8 mouse cellular contexts compared by ENCODE assay signal in genomic region chr9:21927208-21927753, GRCm38 (mm10). TPM values are rescaled to one million over a fixed set of nuclear protein-coding genes. Genes with fewer than 3 reads are reported as not detected.
DNase-seq lines count a peak whose midpoint lies in the region; ATAC-seq and TF ChIP-seq lines count a peak whose summit lies in the region.

Ccdc159 (plus strand) TSS chr9:21927471.
Tmem205 (minus strand) TSS chr9:21927556.

- no peak within 1 kb of the TSS for H3K27ac ChIP-seq in embryonic facial prominence, embryonic 12.5 days
- H3K27ac ChIP-seq in intestine, postnatal 0 days (ENCODE audit: low read depth, low read length), result peak within 1 kb of the TSS; percentile 29; the same call in 1 of the 2 replicates
- H3K27ac ChIP-seq in midbrain, embryonic 10.5 days (replicated peaks), result peak within 1 kb of the TSS; percentile 81

- H3K4me1 ChIP-seq in embryonic facial prominence, embryonic 12.5 days, result peaks cover 13% of the 10 kb centered on the region
- peaks cover 5% of the 10 kb centered on the region; the same call in 1 of the 2 replicates for H3K4me1 ChIP-seq in intestine, postnatal 0 days (replicated peaks; ENCODE audit: control insufficient read depth, insufficient read depth, low read length)
- H3K4me1 ChIP-seq in midbrain, embryonic 10.5 days, result peaks cover 18% of the 10 kb centered on the region

- peak; percentile 96 for ATAC-seq in embryonic facial prominence, embryonic 12.5 days (ENCODE audit: insufficient number of reproducible peaks, insufficient read depth, low FRiP score, low TSS enrichment)
- peak; percentile 81 for ATAC-seq in granulocyte monocyte progenitor cell, adult 5-6 weeks (replicated peaks; ENCODE audit: poor library complexity, severe bottlenecking)
- ATAC-seq in intestine, postnatal 0 days, result peak; percentile 98

- H3K9ac ChIP-seq in embryonic facial prominence, embryonic 12.5 days, result peak within 1 kb of the TSS; percentile 55
- peak within 1 kb of the TSS; percentile 50 for H3K9ac ChIP-seq in intestine, postnatal 0 days (ENCODE audit: low read depth, low read length)

- no peaks in the 10 kb centered on the region for H3K27me3 ChIP-seq in embryonic facial prominence, embryonic 12.5 days
- H3K27me3 ChIP-seq in intestine, postnatal 0 days (replicated peaks; ENCODE audit: control insufficient read depth, insufficient read depth, low read length), result no peaks in the 10 kb centered on the region
- H3K27me3 ChIP-seq in midbrain, embryonic 10.5 days (ENCODE audit: low read depth, poor library complexity, severe bottlenecking), result no peaks in the 10 kb centered on the region

- WGBS in embryonic facial prominence, embryonic 12.5 days, result under 1% methylated on average over 28 of the region's 28 CpGs
- under 1% methylated on average over 28 of the region's 28 CpGs for WGBS in intestine, postnatal 0 days
- WGBS in midbrain, embryonic 10.5 days, result under 1% methylated on average over 28 of the region's 28 CpGs

- no peaks in the 10 kb centered on the region for H3K36me3 ChIP-seq in embryonic facial prominence, embryonic 12.5 days
- H3K36me3 ChIP-seq in intestine, postnatal 0 days (ENCODE audit: control insufficient read depth, insufficient read depth), result no peaks in the 10 kb centered on the region; the same call in 1 of the 2 replicates
- peaks cover 16% of the 10 kb centered on the region for H3K36me3 ChIP-seq in midbrain, embryonic 10.5 days

- intact Hi-C loops in left cerebral cortex, postnatal 36 days (cut with DNase I), result no loop called here

- H3K4me3 ChIP-seq in embryonic facial prominence, embryonic 12.5 days, result peak within 1 kb of the TSS; percentile 53
- H3K4me3 ChIP-seq in intestine, postnatal 0 days (ENCODE audit: low read depth, low read length), result peak within 1 kb of the TSS; percentile 54
- peak within 1 kb of the TSS; percentile 60 for H3K4me3 ChIP-seq in midbrain, embryonic 10.5 days

- TF ChIP-seq CTCF in intestine, postnatal 0 days (IDR thresholded peaks at IDR 0.05; ENCODE audit: low read depth), result no peak

- peak within 1 kb of the TSS; percentile 60 for H3K4me2 ChIP-seq in embryonic facial prominence, embryonic 12.5 days (replicated peaks)
- peak within 1 kb of the TSS; percentile 70 for H3K4me2 ChIP-seq in intestine, postnatal 0 days (replicated peaks; ENCODE audit: low read depth)

- no peaks in the 10 kb centered on the region for H3K9me3 ChIP-seq in embryonic facial prominence, embryonic 12.5 days
- no peaks in the 10 kb centered on the region for H3K9me3 ChIP-seq in intestine, postnatal 0 days (ENCODE audit: control insufficient read depth)
- no peaks in the 10 kb centered on the region for H3K9me3 ChIP-seq in midbrain, embryonic 10.5 days (replicated peaks)

- peak; percentile 96 for DNase-seq in 3134 (ENCODE audit: extremely low read depth, insufficient read length, low spot score)
- DNase-seq in adrenal gland, postnatal 36 days, result peak; percentile 95 to 96
- DNase-seq in left cerebral cortex, postnatal 36 days (ENCODE audit: low spot score in 2 of 2), result peak; percentile 93 to 94
- peak; percentile 96 for DNase-seq in midbrain, embryonic 10.5 days (ENCODE audit: low spot score)
- DNase-seq in skeletal muscle tissue, adult 2 months (ENCODE audit: low read depth, low spot score), result peak; percentile 96

RNA-seq across cellular contexts. Expression of gene Ccdc159, which starts in this region (rescaled TPM):
- total RNA-seq in adrenal gland, postnatal 36 days (2021), result 1 to 10 TPM; 9.4 to 9.7 TPM
- polyA plus RNA-seq in embryonic facial prominence, embryonic 12.5 days (2016; fragmentation: Nextera tagmentation; extraction: Ambion mirVana), result 5.3 and 5.6 TPM in 2 replicates
- total RNA-seq in granulocyte monocyte progenitor cell, adult 5-6 weeks (2014; fragmentation: Nextera tagmentation), result not detected in 2 replicates
- total RNA-seq in granulocyte monocyte progenitor cell, adult 5-6 weeks (2017), result 0.69 TPM in 1 of 2 replicates, not detected in the other
- polyA plus RNA-seq in intestine, postnatal 0 days (2015; fragmentation: Nextera tagmentation; extraction: Ambion mirVana), result 0.63 and 0.99 TPM in 2 replicates
- total RNA-seq in left cerebral cortex, postnatal 36 days (2021), result 10 to 100 TPM; 13.0 to 20.1 TPM
- 4.2 and 4.6 TPM in 2 replicates for polyA plus RNA-seq in midbrain, embryonic 10.5 days (2016; fragmentation: Nextera tagmentation; extraction: Ambion mirVana)

RNA-seq across cellular contexts. Expression of gene Tmem205, which starts in this region (rescaled TPM):
- 100 to 1,000 TPM; 318 to 566 TPM for total RNA-seq in adrenal gland, postnatal 36 days (2021)
- polyA plus RNA-seq in embryonic facial prominence, embryonic 12.5 days (2016; fragmentation: Nextera tagmentation; extraction: Ambion mirVana), result 40.5 and 42.4 TPM in 2 replicates
- 40.4 and 75.8 TPM in 2 replicates for total RNA-seq in granulocyte monocyte progenitor cell, adult 5-6 weeks (2014; fragmentation: Nextera tagmentation)
- 21.1 and 33.3 TPM in 2 replicates for total RNA-seq in granulocyte monocyte progenitor cell, adult 5-6 weeks (2017)
- polyA plus RNA-seq in intestine, postnatal 0 days (2015; fragmentation: Nextera tagmentation; extraction: Ambion mirVana), result 83.1 and 88.2 TPM in 2 replicates
- 10 to 100 TPM; 32.8 to 38.5 TPM for total RNA-seq in left cerebral cortex, postnatal 36 days (2021)
- 39.0 and 39.2 TPM in 2 replicates for polyA plus RNA-seq in midbrain, embryonic 10.5 days (2016; fragmentation: Nextera tagmentation; extraction: Ambion mirVana)

Comparison
In these comparisons a context has a peak if more than half of its experiments do, and no peak if none do; other contexts are left out.
1. RNA of gene Ccdc159 (total RNA-seq): 13.0 to 20.1 TPM in left cerebral cortex, postnatal 36 days and 9.4 to 9.7 TPM in adrenal gland, postnatal 36 days; 0.69 TPM in granulocyte monocyte progenitor cell, adult 5-6 weeks; every median in the first group is over 4 times any median in the second.
2. RNA of gene Tmem205 (total RNA-seq): 318 to 566 TPM in adrenal gland, postnatal 36 days; 21.1 to 75.8 TPM in granulocyte monocyte progenitor cell, adult 5-6 weeks and 32.8 to 38.5 TPM in left cerebral cortex, postnatal 36 days; every median in the first group is over 4 times any median in the second.
3. Peak in every context shown above with its lines, with median percentiles within 50 percentile points of each other: DNase-seq, ATAC-seq and H3K4me3 ChIP-seq.